Mouse (Mus musculus) midbrain, embryonic 11.5 days (tissue): ENCODE measurements around the gene Lyrm4. TPM values are rescaled to one million over a fixed set of nuclear protein-coding genes. Genes with fewer than 3 reads are reported as not detected.

ENCODE experiments used
- ATAC-seq: fragments of 200-750 bp; cut with Nextera tagmentation; 2 replicates; pipeline ENCODE4 v1.8.0; 2017; ENCODE audit warnings: moderate TSS enrichment, moderate library complexity; ENCODE audit not compliant: low FRiP score
- DNase-seq: peaks from one replicate; pipeline ENCODE4 v3.0.0; 2015; ENCODE audit warnings: low spot score; ENCODE audit errors: missing footprints
- H3K27ac ChIP-seq: fragments of 300-500 bp; sonication (generic); 2 replicates; pipeline ENCODE4 v1.5.1; 2014; ENCODE audit warnings: low read depth, low read length
- H3K27me3 ChIP-seq: fragments of 300-500 bp; sonication (generic); 2 replicates; pipeline ENCODE4 v1.6.1; 2014; ENCODE audit warnings: mild to moderate bottlenecking, low read length, moderate library complexity, mixed read lengths; ENCODE audit not compliant: control insufficient read depth, insufficient read depth
- H3K36me3 ChIP-seq: fragments of 300-500 bp; sonication (generic); 2 replicates; pipeline ENCODE4 v1.6.1; 2014; ENCODE audit warnings: mild to moderate bottlenecking, low read length, moderate library complexity, mixed read lengths; ENCODE audit not compliant: control insufficient read depth, insufficient read depth
- H3K4me1 ChIP-seq: fragments of 300-500 bp; sonication (generic); 2 replicates; pipeline ENCODE4 v1.6.1; 2014; ENCODE audit warnings: low read length; ENCODE audit not compliant: control insufficient read depth, insufficient read depth
- H3K4me2 ChIP-seq: fragments of 300-500 bp; sonication (generic); 2 replicates; pipeline ENCODE4 v1.6.1; 2014; ENCODE audit warnings: mild to moderate bottlenecking, moderate library complexity
- H3K4me3 ChIP-seq: fragments of 300-500 bp; sonication (generic); 2 replicates; pipeline ENCODE4 v1.5.1; 2014; ENCODE audit warnings: low read depth, low read length
- H3K9ac ChIP-seq: fragments of 300-500 bp; sonication (generic); 2 replicates; pipeline ENCODE4 v1.6.1; 2014; ENCODE audit warnings: low read length
- H3K9me3 ChIP-seq: fragments of 300-500 bp; sonication (generic); 2 replicates; pipeline ENCODE4 v1.6.1; 2016; ENCODE audit warnings: low read length; ENCODE audit not compliant: control insufficient read depth
- WGBS: fragments of 180-500 bp; shearing (Covaris S2); extraction: QIAGEN DNeasy Blood & Tissue Kit; methylation state at CpG from one replicate; pipeline ENCODE4 v1.1.7; 2014; 5-methylcytosine and 5-hydroxymethylcytosine counted together
- polyA plus RNA-seq: library from polyadenylated mRNA; unstranded; fragments of >200 nt; fragmentation: Nextera tagmentation; extraction: Ambion mirVana; gene quantifications from 2 replicates; pipeline ENCODE4 v1.2.1, GENCODE M21; 2014

The Lyrm4 gene
- polyA plus RNA-seq, 1 experiment from 2014 or later = 25.5 TPM

DNA sequence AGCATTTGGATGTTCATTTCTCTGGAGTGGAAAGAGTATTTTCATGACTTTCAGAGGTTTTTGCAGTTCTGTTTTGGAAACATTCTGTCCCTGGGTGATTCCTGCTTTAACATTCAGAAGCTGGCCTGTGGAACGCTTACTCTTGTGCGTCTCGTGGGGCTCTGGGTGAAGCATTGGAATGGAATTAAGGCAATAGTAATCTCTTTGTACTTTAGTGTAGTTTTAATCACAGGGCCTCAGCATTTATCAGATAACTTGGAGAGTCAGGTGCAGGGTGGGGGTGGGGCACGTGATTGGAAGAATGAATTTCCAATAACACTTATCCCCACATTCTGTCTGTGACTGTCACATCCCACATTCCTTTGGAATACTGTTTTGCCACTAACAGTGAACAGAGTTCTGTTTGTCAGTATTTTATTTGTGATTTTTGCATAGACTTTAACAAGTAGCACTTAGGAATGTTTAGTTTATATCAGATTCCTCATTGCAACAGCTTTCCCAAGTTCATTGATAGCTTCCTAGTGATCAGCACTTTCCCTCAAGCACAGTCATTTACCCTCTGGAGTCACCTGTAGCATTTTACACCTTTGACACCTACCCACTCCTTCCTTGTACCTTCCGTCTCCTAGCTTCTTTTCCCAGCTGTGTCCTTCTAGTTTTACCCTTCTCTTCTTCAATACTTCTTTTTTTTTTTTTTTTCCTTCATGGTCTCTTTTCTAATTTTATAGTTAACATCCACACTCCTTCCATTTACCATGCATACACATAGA lies 23.1 kb upstream of the Lyrm4 start:
- no peak for DNase-seq

DNA sequence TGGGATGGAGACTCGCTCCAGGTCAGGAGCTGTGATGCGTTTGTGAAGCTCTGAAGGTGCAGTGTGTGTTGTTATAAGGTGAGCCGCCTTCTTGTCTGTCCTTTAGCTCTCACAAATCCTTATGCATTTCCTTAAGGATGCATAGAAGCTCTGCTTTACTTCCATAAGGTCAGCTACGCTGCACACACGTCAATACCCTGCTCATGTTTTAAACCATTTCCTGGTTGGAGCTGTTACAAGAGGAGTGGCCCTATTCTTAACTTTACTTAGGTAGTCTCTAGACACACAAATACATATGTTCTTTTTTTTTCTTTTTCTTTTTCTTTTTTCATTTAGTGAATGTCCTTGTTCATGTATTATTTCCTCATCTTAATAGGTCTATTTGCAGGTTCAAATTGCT lies 22.4 kb upstream of the Lyrm4 start:
- Histone ChIP-seq H3K27me3 (no peaks in the 10 kb centered on the region), H3K36me3 (no peaks in the 10 kb centered on the region), H3K9ac (no peak overlapping the region), H3K27ac (no peak overlapping the region), H3K4me1 (0 out of 2 replicates have a peak, but pooled peaks cover 2% of the 10 kb centered on the region), H3K4me3 (no peak overlapping the region), H3K9me3 (no peaks in the 10 kb centered on the region), H3K4me2 (no peak overlapping the region)
- DNase-seq (no peak), ATAC-seq (no peak)
- WGBS = 92% methylated on average over 5 of the region's 5 CpGs

More for the DNA sequence above, 23.1 kb upstream of the Lyrm4 start:
- Histone ChIP-seq H3K9ac (no peak overlapping the region), H3K36me3 (no peaks in the 10 kb centered on the region), H3K27me3 (no peaks in the 10 kb centered on the region), H3K4me2 (no peak overlapping the region), H3K4me1 (0 out of 2 replicates have a peak, but pooled peaks cover 2% of the 10 kb centered on the region), H3K27ac (no peak overlapping the region), H3K4me3 (no peak overlapping the region), H3K9me3 (no peaks in the 10 kb centered on the region)
- no peak for ATAC-seq
- 75% methylated on average over 5 of the region's 5 CpGs for WGBS

DNA sequence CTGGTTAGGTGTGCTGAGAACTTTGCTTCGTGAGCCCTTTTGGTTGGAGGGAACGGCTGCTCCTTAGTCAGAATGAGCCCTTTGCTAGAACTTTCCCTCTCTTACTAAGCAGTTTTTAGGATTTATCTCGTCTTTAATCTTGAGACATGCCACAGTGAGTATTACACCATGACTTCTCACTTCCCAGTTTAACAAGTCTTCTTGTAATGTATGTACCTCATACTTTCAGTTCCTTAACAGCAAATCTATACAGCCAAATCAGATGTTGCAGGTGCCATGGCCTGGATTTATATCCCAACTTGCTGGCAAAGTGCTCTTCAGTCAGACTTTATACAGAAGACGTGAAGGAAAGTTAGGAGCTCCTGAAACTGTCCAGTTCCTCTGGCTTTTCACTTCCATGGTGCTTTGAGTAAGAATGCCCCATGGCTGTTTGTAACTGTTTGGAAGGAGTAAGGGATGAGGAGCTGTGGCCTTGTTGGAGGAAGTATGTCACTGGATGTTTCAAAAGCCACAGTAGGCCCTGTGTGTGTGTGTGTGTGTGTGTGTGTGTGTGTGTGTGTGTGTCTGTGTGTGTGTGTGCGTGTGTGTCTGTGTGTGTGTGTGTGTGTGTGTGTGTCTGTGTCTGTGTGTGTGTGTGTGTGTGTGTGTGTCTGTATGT lies 14.8 kb upstream of the Lyrm4 start:
- H3K4me3 ChIP-seq = no peak overlapping the region
- WGBS = 74% methylated on average over 5 of the region's 5 CpGs
- no peaks in the 10 kb centered on the region for H3K36me3 ChIP-seq
- DNase-seq (no peak), ATAC-seq (no peak)
- no peaks in the 10 kb centered on the region for H3K4me1 ChIP-seq
- no peak overlapping the region for H3K27ac ChIP-seq
- no peaks in the 10 kb centered on the region for H3K9me3 ChIP-seq
- no peak overlapping the region for H3K9ac ChIP-seq
- H3K27me3 ChIP-seq = no peaks in the 10 kb centered on the region
- H3K4me2 ChIP-seq = no peak overlapping the region

DNA sequence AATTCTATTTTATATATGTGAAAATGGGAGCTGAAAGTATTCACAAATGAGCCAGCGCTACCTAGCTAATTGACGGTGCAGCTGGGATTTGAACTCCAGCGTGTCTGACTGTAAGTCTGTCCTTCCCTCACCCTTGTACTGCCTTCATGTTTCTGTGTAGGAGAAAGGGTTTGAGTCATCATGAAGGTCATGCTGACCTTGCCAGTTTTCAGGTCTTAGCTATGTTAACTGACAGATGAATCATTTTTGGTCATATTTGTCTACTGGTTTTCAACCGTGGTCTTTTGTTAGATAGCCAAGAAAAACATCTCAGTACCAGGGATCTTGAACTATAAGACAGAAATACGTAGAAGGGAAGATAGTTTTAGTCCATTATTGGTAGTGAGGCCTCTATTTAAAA lies 14.1 kb upstream of the Lyrm4 start:
- Histone ChIP-seq H3K27me3 (no peaks in the 10 kb centered on the region), H3K4me2 (no peak overlapping the region), H3K9ac (no peak overlapping the region), H3K36me3 (no peaks in the 10 kb centered on the region), H3K4me3 (no peak overlapping the region), H3K9me3 (no peaks in the 10 kb centered on the region), H3K27ac (no peak overlapping the region), H3K4me1 (no peaks in the 10 kb centered on the region)
- ATAC-seq (no peak), DNase-seq (no peak)
- WGBS = 98% methylated on average over 5 of the region's 5 CpGs

DNA sequence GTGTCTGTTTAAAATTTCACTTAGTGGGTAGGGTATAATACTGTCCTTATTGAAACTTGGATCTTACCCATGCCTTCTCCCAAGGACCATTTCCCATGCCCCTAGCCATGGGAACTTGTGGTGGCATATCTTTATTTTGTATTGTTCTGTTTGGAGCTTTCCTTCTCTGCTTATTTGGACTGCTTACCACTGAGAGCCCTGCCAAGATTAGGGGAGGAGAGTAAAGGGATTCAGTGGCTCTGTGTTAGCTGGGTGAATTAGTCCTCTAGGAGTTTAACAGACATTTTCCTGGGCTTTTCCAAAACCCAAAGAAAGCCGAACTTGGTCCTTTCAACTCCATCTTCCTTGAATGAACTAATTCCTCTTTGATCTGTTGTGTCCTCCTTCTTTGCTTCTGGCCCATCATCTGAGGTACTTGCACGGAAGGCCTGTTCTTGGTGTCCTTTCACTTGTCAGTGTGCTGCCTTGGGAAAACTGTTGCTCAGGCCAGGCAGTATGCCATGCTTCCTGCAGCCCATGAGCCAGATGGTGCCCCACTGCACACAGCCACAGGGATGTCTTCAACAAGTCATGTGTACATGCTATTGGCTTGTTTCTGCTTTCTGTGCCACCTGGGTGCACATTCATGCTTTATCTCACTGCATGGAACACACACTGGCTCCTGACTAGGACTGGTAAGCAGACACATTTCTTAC lies 12.2 kb upstream of the Lyrm4 start:
- Histone ChIP-seq H3K9me3 (no peaks in the 10 kb centered on the region), H3K4me2 (no peak overlapping the region), H3K9ac (no peak overlapping the region), H3K36me3 (no peaks in the 10 kb centered on the region), H3K27ac (no peak overlapping the region), H3K4me1 (no peaks in the 10 kb centered on the region), H3K27me3 (no peaks in the 10 kb centered on the region), H3K4me3 (no peak overlapping the region)
- ATAC-seq (no peak), DNase-seq (no peak)
- 63% methylated on average over 2 of the region's 2 CpGs for WGBS

DNA sequence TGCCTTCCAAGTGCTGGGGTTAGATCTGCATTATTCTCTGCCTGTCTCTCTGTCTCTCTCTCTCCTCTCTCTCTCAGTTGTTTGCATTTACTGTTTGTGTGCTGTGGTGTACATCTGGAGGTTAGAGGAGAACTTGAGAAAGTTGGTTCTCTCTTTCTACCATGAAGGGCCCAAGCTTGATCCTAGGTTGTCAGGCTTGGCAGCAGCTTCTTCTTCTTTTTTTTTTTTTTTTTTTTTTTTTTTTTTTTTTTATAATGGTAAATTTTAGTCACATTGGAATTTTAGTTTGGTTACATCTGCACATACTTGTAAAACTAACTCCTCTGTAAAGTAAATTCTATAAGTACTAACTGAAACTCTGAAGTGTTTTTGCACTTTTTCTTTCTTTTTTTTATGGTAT lies 3.3 kb upstream of the Lyrm4 start:
- DNase-seq (no peak), ATAC-seq (no peak)
- Histone ChIP-seq H3K9me3 (no peaks in the 10 kb centered on the region), H3K27me3 (no peaks in the 10 kb centered on the region), H3K36me3 (no peaks in the 10 kb centered on the region), H3K4me2 (no peak overlapping the region), H3K9ac (no peak overlapping the region), H3K27ac (no peak overlapping the region), H3K4me3 (no peak overlapping the region), H3K4me1 (peaks cover 8% of the 10 kb centered on the region)

DNA sequence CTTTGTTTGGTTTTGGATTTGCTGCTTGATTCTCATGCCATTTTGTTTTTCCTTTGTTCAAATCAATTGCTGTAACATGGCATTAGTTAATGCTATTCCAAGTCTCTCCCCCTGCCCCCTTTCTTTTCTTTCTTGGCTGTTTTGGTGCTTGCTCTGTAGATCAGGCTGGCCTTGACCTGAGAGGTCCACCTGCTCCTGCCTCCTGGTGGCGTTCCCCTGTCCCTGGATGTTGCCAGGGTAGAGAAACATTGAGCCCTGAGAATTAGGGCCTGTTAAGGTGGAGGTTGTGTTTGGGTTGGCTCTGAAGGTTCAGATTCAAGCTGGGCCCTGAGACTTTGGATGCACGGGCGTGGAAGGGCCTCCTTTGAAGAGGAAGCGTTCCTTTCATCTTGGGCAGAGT lies 2.4 kb upstream of the Lyrm4 start:
- DNase-seq (no peak), ATAC-seq (no peak)
- Histone ChIP-seq H3K4me1 (peaks cover 8% of the 10 kb centered on the region), H3K27me3 (no peaks in the 10 kb centered on the region), H3K27ac (no peak overlapping the region), H3K9me3 (no peaks in the 10 kb centered on the region), H3K4me2 (no peak overlapping the region), H3K4me3 (no peak overlapping the region), H3K36me3 (no peaks in the 10 kb centered on the region), H3K9ac (no peak overlapping the region)
- 73% methylated on average over 4 of the region's 4 CpGs for WGBS

DNA sequence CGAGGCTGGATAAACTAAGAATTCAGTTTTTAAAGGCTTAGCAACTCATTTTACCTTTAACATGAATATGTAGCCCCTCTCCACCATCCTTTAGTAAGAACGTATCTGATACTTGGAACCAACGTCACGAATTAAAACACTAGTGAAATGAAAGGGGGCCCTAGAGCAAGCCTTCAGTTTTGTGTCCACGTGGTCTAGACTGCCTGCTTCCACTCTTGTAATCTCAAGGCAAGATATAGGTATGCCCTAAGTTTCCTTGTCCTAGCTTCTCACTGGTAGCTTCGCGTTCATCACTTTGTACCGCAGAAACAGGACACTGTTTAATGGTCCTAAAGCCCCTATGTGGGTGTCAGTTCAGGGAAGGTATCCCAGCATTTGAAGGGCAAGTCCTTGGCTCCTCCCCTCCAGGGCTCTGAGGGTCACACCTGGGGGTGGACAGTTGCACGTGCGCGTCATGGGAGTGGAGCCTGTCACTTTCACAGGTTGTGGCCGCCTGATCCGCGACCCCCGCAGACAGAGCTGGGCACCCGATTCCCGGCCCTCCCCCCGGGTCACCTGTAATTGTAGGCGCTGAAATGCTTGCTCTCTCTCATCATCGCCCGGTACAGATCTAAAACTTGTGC lies 695 bp downstream of the Lyrm4 start:
- ATAC-seq (peak; percentile 37), DNase-seq (peak; percentile 90)
- H3K4me2 ChIP-seq = peak overlapping the region; percentile 84
- peaks cover 8% of the 10 kb centered on the region for H3K4me1 ChIP-seq
- H3K27ac ChIP-seq = no peak overlapping the region
- H3K27me3 ChIP-seq = no peaks in the 10 kb centered on the region
- WGBS = 7% methylated on average over 21 of the region's 21 CpGs
- peak overlapping the region; percentile 77 for H3K9ac ChIP-seq
- peak overlapping the region; percentile 64 for H3K4me3 ChIP-seq
- H3K9me3 ChIP-seq = no peaks in the 10 kb centered on the region
- no peaks in the 10 kb centered on the region for H3K36me3 ChIP-seq

DNA sequence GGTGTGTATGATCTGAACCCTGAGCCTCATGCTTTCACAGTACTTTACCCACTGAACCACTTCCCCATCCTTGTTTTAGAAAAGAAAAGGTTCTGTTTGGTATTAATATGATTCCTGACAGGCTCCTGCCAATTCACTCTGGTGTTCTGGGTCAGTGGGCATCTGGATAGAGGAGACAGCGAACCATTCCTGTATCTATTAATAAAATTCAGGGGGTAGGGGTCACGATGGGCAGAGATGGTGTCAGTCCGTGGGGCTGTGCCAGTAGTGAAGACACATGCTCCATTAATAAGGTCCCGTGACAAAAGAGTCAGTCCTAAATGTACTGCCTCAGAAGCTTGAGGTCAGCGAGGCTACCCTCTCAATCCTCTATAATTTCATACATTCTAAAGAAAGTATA lies 4.1 kb downstream of the Lyrm4 start:
- no peak overlapping the region for H3K4me3 ChIP-seq
- peaks cover 4% of the 10 kb centered on the region; the same call in 1 of the 2 replicates for H3K4me1 ChIP-seq
- no peaks in the 10 kb centered on the region for H3K9me3 ChIP-seq
- 91% methylated on average over 5 of the region's 5 CpGs for WGBS
- H3K36me3 ChIP-seq = no peaks in the 10 kb centered on the region
- no peak for ATAC-seq
- no peak for DNase-seq
- H3K4me2 ChIP-seq = no peak overlapping the region
- H3K27me3 ChIP-seq = no peaks in the 10 kb centered on the region
- H3K9ac ChIP-seq = no peak overlapping the region
- no peak overlapping the region for H3K27ac ChIP-seq
